Mouse (Mus musculus): Measurements from ENCODE around the gene Npy4r.

- TF ChIP-seq POLR2A (IDR thresholded peaks at IDR 0.05; ENCODE audit: borderline replicate concordance, control insufficient read depth, low read depth, low read length) (no peak), CTCF (IDR thresholded peaks at IDR 0.05; ENCODE audit: control insufficient read depth, insufficient read depth, low read length) (no peak)
These were observed 56.1 kb downstream of the Npy4r start for GRCm38 (mm10) chr14:34096161-34096560.

Data from bone marrow, adult 2 months (tissue).